Mouse (Mus musculus) midbrain, embryonic 16.5 days (tissue): ENCODE measurements around the gene Naa38. TPM values are rescaled to one million over a fixed set of nuclear protein-coding genes. Genes with fewer than 3 reads are reported as not detected.
A peak's percentile ranks its signal among the peaks of the same experiment; 100 is the strongest.

ENCODE experiments used
- ATAC-seq: fragments of 200-750 bp; cut with Nextera tagmentation; 2 replicates; pipeline ENCODE4 v1.8.0; 2017; ENCODE audit warnings: moderate TSS enrichment
- H3K27ac ChIP-seq: fragments of 300-500 bp; sonication (generic); 2 replicates; pipeline ENCODE4 v1.5.1; 2014; ENCODE audit warnings: mild to moderate bottlenecking, low read length, mixed read lengths
- H3K27me3 ChIP-seq: fragments of 300-500 bp; sonication (generic); 2 replicates; pipeline ENCODE4 v1.6.1; 2014; ENCODE audit warnings: low read depth, low read length, mixed read lengths; ENCODE audit not compliant: control insufficient read depth, insufficient read depth
- H3K36me3 ChIP-seq: fragments of 300-500 bp; sonication (generic); 2 replicates; pipeline ENCODE4 v1.6.1; 2014; ENCODE audit warnings: mild to moderate bottlenecking, low read length, moderate library complexity, mixed read lengths; ENCODE audit not compliant: control insufficient read depth, insufficient read depth
- H3K4me1 ChIP-seq: fragments of 300-500 bp; sonication (generic); 2 replicates; pipeline ENCODE4 v1.6.1; 2014; ENCODE audit warnings: mild to moderate bottlenecking, low read length, mixed read lengths; ENCODE audit not compliant: control insufficient read depth, insufficient read depth
- H3K4me2 ChIP-seq: fragments of 300-500 bp; sonication (generic); 2 replicates; pipeline ENCODE4 v1.6.1; 2014; ENCODE audit warnings: mild to moderate bottlenecking, low read length, mixed read lengths
- H3K4me3 ChIP-seq: fragments of 300-500 bp; sonication (generic); 2 replicates; pipeline ENCODE4 v1.5.1; 2014; ENCODE audit warnings: low read depth, mild to moderate bottlenecking, low read length, moderate library complexity, mixed read lengths
- H3K9ac ChIP-seq: fragments of 300-500 bp; sonication (generic); 2 replicates; pipeline ENCODE4 v1.6.1; 2014; ENCODE audit warnings: low read depth, low read length, mixed read lengths
- H3K9me3 ChIP-seq: fragments of 300-500 bp; sonication (generic); replicated peaks from 2 replicates; pipeline ENCODE4 v1.6.1; 2014; ENCODE audit warnings: mild to moderate bottlenecking, low read length, mixed read lengths; ENCODE audit not compliant: control insufficient read depth, poor library complexity, severe bottlenecking
- WGBS: fragments of 180-500 bp; shearing (Covaris S2); extraction: QIAGEN DNeasy Blood & Tissue Kit; methylation state at CpG from one replicate; pipeline ENCODE4 v1.1.7; 2014; 5-methylcytosine and 5-hydroxymethylcytosine counted together
- polyA plus RNA-seq: library from polyadenylated mRNA; unstranded; fragments of >200 nt; fragmentation: Nextera tagmentation; extraction: Ambion mirVana; gene quantifications from 2 replicates; pipeline ENCODE4 v1.2.1, GENCODE M21; 2015

Gene Naa38
- polyA plus RNA-seq, 1 experiment from 2014 or later: 89.6 TPM

GRCm38 (mm10) chr11:69432640-69432982 is 37.3 kb downstream of the Naa38 start:
- H3K9ac ChIP-seq: no peak overlapping the region
- ATAC-seq: 0 out of 2 replicates have a peak, but pooled peaks have one; percentile 45
- 0 out of 2 replicates have a peak, but pooled peaks cover 2% of the 10 kb centered on the region for H3K4me1 ChIP-seq
- no peaks in the 10 kb centered on the region for H3K27me3 ChIP-seq
- WGBS: 74% methylated on average over 11 of the region's 11 CpGs
- H3K36me3 ChIP-seq: no peaks in the 10 kb centered on the region
- H3K9me3 ChIP-seq: no peaks in the 10 kb centered on the region
- no peak overlapping the region for H3K4me3 ChIP-seq
- no peak overlapping the region for H3K4me2 ChIP-seq
- H3K27ac ChIP-seq: no peak overlapping the region

GRCm38 (mm10) chr11:69433189-69433588 is 37.9 kb downstream of the Naa38 start:
- H3K4me2 ChIP-seq: no peak overlapping the region
- no peaks in the 10 kb centered on the region for H3K9me3 ChIP-seq
- no peak overlapping the region for H3K4me3 ChIP-seq
- WGBS: 74% methylated on average over 6 of the region's 6 CpGs
- no peaks in the 10 kb centered on the region for H3K36me3 ChIP-seq
- no peaks in the 10 kb centered on the region for H3K27me3 ChIP-seq
- H3K9ac ChIP-seq: no peak overlapping the region
- no peak overlapping the region for H3K27ac ChIP-seq
- 0 out of 2 replicates have a peak, but pooled peaks cover 2% of the 10 kb centered on the region for H3K4me1 ChIP-seq
- ATAC-seq: no peak

GRCm38 (mm10) chr11:69437291-69437690 is 42.0 kb downstream of the Naa38 start:
- H3K27me3 ChIP-seq: no peaks in the 10 kb centered on the region
- no peak overlapping the region for H3K4me3 ChIP-seq
- 44% methylated on average over 3 of the region's 3 CpGs for WGBS
- H3K9me3 ChIP-seq: no peaks in the 10 kb centered on the region
- H3K4me1 ChIP-seq: 0 out of 2 replicates have a peak, but pooled peaks cover under 1% of the 10 kb centered on the region
- no peak overlapping the region for H3K27ac ChIP-seq
- no peak overlapping the region for H3K9ac ChIP-seq
- ATAC-seq: no peak
- H3K4me2 ChIP-seq: no peak overlapping the region
- H3K36me3 ChIP-seq: no peaks in the 10 kb centered on the region

GRCm38 (mm10) chr11:69443328-69443727 is 48.0 kb downstream of the Naa38 start:
- peaks cover 2% of the 10 kb centered on the region; the same call in 1 of the 2 replicates for H3K4me1 ChIP-seq
- no peak overlapping the region for H3K9ac ChIP-seq
- 54% methylated on average over 5 of the region's 5 CpGs for WGBS
- no peaks in the 10 kb centered on the region for H3K36me3 ChIP-seq
- no peak overlapping the region for H3K27ac ChIP-seq
- no peaks in the 10 kb centered on the region for H3K27me3 ChIP-seq
- no peaks in the 10 kb centered on the region for H3K9me3 ChIP-seq
- H3K4me2 ChIP-seq: no peak overlapping the region
- H3K4me3 ChIP-seq: no peak overlapping the region
- ATAC-seq: no peak

Other genes with a start within 250 kb of the Naa38 start
- gene Alox12b, start 238.5 kb upstream of the Naa38 start, polyA plus RNA-seq: 0.50 and 0.53 TPM in 2 replicates
- gene Alox8, start 197.6 kb upstream of the Naa38 start, polyA plus RNA-seq: 0.59 and 0.72 TPM in 2 replicates
- gene Gucy2e, start 158.5 kb upstream of the Naa38 start, polyA plus RNA-seq: 0.51 and 0.67 TPM in 2 replicates
- 19.2 and 21.7 TPM in 2 replicates for gene Cntrob, start 71.7 kb upstream of the Naa38 start, polyA plus RNA-seq
- gene Trappc1, start 71.5 kb upstream of the Naa38 start, polyA plus RNA-seq: 173 and 179 TPM in 2 replicates
- gene Kcnab3, start 69.2 kb upstream of the Naa38 start, polyA plus RNA-seq: 3.8 and 5.3 TPM in 2 replicates
- gene Rnf227, start 55.0 kb upstream of the Naa38 start, polyA plus RNA-seq: 297 and 334 TPM in 2 replicates
- gene Chd3, start 26.1 kb upstream of the Naa38 start, polyA plus RNA-seq: 82.8 and 86.1 TPM in 2 replicates
- gene Cyb5d1, start 144 bp downstream of the Naa38 start, polyA plus RNA-seq: 27.1 and 28.9 TPM in 2 replicates
- gene Tmem88, start 2.7 kb downstream of the Naa38 start, polyA plus RNA-seq: 5.2 and 5.9 TPM in 2 replicates
- gene Kdm6b, start 18.2 kb downstream of the Naa38 start, polyA plus RNA-seq: 36.4 and 39.0 TPM in 2 replicates
- gene Dnah2, start 153.6 kb downstream of the Naa38 start, polyA plus RNA-seq: 4.4 and 5.1 TPM in 2 replicates
- 165 and 178 TPM in 2 replicates for gene Efnb3, start 164.7 kb downstream of the Naa38 start, polyA plus RNA-seq
- gene Wrap53, start 184.8 kb downstream of the Naa38 start, polyA plus RNA-seq: 19.2 and 20.9 TPM in 2 replicates
- 48.9 and 57.3 TPM in 2 replicates for gene Trp53, start 184.9 kb downstream of the Naa38 start, polyA plus RNA-seq
- 65.8 and 95.2 TPM in 2 replicates for gene Atp1b2, start 210.5 kb downstream of the Naa38 start, polyA plus RNA-seq
- gene Shbg, start 222.4 kb downstream of the Naa38 start, polyA plus RNA-seq: not detected in 2 replicates
- 23.8 and 27.1 TPM in 2 replicates for gene Sat2, start 226.5 kb downstream of the Naa38 start, polyA plus RNA-seq
- gene Fxr2, start 237.5 kb downstream of the Naa38 start, polyA plus RNA-seq: 33.3 and 37.3 TPM in 2 replicates